Mouse (Mus musculus): ENCODE data around the gene Tmco1. TPM values are rescaled to one million over a fixed set of nuclear protein-coding genes. Genes with fewer than 3 reads are reported as not detected.

The Tmco1 gene
- polyA plus RNA-seq, 1 experiment, result 43.7 TPM

GRCm38 (mm10) chr1:167306451-167307240, 1.5 kb upstream of the Tmco1 start:
- no peaks in the 10 kb centered on the region for H3K9me3 ChIP-seq (replicated peaks; ENCODE audit: control insufficient read depth, insufficient read depth, low read length, poor library complexity, severe bottlenecking)
- H3K9ac ChIP-seq (ENCODE audit: low read depth, poor library complexity, severe bottlenecking), result peak overlapping the region; percentile 96
- H3K27me3 ChIP-seq (ENCODE audit: control insufficient read depth, insufficient read depth, low read length, poor library complexity, severe bottlenecking), result no peaks in the 10 kb centered on the region
- no peak overlapping the region for H3K4me3 ChIP-seq (ENCODE audit: low read depth, low read length)
- no peaks in the 10 kb centered on the region for H3K36me3 ChIP-seq (ENCODE audit: control insufficient read depth, insufficient read depth, low read length, poor library complexity, severe bottlenecking)
- H3K4me1 ChIP-seq (ENCODE audit: control insufficient read depth, insufficient read depth, low read length), result peaks cover 2% of the 10 kb centered on the region
- TF ChIP-seq CTCF (IDR thresholded peaks at IDR 0.05; ENCODE audit: low read depth, low read length), result peak; percentile 66
- no peak for TF ChIP-seq POLR2A (IDR thresholded peaks at IDR 0.05; ENCODE audit: insufficient read depth, low read length)
- no peak for TF ChIP-seq EP300 (IDR thresholded peaks at IDR 0.05; ENCODE audit: insufficient read depth, low read depth, low read length)
- no peak overlapping the region for H3K27ac ChIP-seq (ENCODE audit: insufficient read depth, low read length)

GRCm38 (mm10) chr1:167307674-167308073, 504 bp upstream of the Tmco1 start:
- H3K9ac ChIP-seq (ENCODE audit: low read depth, poor library complexity, severe bottlenecking), result peak overlapping the region; percentile 96
- H3K36me3 ChIP-seq (ENCODE audit: control insufficient read depth, insufficient read depth, low read length, poor library complexity, severe bottlenecking), result no peaks in the 10 kb centered on the region
- peaks cover 2% of the 10 kb centered on the region for H3K4me1 ChIP-seq (ENCODE audit: control insufficient read depth, insufficient read depth, low read length)
- no peaks in the 10 kb centered on the region for H3K27me3 ChIP-seq (ENCODE audit: control insufficient read depth, insufficient read depth, low read length, poor library complexity, severe bottlenecking)
- H3K27ac ChIP-seq (ENCODE audit: insufficient read depth, low read length), result peak overlapping the region; percentile 80
- H3K4me3 ChIP-seq (ENCODE audit: low read depth, low read length), result peak overlapping the region; percentile 79
- TF ChIP-seq EP300 (IDR thresholded peaks at IDR 0.05; ENCODE audit: insufficient read depth, low read depth, low read length) (no peak), POLR2A (IDR thresholded peaks at IDR 0.05; ENCODE audit: insufficient read depth, low read length) (no peak), CTCF (IDR thresholded peaks at IDR 0.05; ENCODE audit: low read depth, low read length) (no peak)
- H3K9me3 ChIP-seq (replicated peaks; ENCODE audit: control insufficient read depth, insufficient read depth, low read length, poor library complexity, severe bottlenecking), result no peaks in the 10 kb centered on the region

- no peak overlapping the region for H3K4me3 ChIP-seq (ENCODE audit: low read depth, low read length)
- H3K27me3 ChIP-seq (ENCODE audit: control insufficient read depth, insufficient read depth, low read length, poor library complexity, severe bottlenecking), result no peaks in the 10 kb centered on the region
- H3K27ac ChIP-seq (ENCODE audit: insufficient read depth, low read length), result no peak overlapping the region
- H3K4me1 ChIP-seq (ENCODE audit: control insufficient read depth, insufficient read depth, low read length), result no peaks in the 10 kb centered on the region
- H3K9ac ChIP-seq (ENCODE audit: low read depth, poor library complexity, severe bottlenecking), result no peak overlapping the region
- no peaks in the 10 kb centered on the region for H3K9me3 ChIP-seq (replicated peaks; ENCODE audit: control insufficient read depth, insufficient read depth, low read length, poor library complexity, severe bottlenecking)
- peaks cover 2% of the 10 kb centered on the region; the same call in 1 of the 2 replicates for H3K36me3 ChIP-seq (ENCODE audit: control insufficient read depth, insufficient read depth, low read length, poor library complexity, severe bottlenecking)
- TF ChIP-seq POLR2A (IDR thresholded peaks at IDR 0.05; ENCODE audit: insufficient read depth, low read length), result no peak
- TF ChIP-seq CTCF (IDR thresholded peaks at IDR 0.05; ENCODE audit: low read depth, low read length), result no peak
- no peak for TF ChIP-seq EP300 (IDR thresholded peaks at IDR 0.05; ENCODE audit: insufficient read depth, low read depth, low read length)
Measured at GRCm38 (mm10) chr1:167312367-167312766, 4.2 kb downstream of the Tmco1 start.

- no peaks in the 10 kb centered on the region for H3K9me3 ChIP-seq (replicated peaks; ENCODE audit: control insufficient read depth, insufficient read depth, low read length, poor library complexity, severe bottlenecking)
- no peak overlapping the region for H3K9ac ChIP-seq (ENCODE audit: low read depth, poor library complexity, severe bottlenecking)
- peaks cover 2% of the 10 kb centered on the region; the same call in 1 of the 2 replicates for H3K36me3 ChIP-seq (ENCODE audit: control insufficient read depth, insufficient read depth, low read length, poor library complexity, severe bottlenecking)
Measured at GRCm38 (mm10) chr1:167313220-167313619, 5.0 kb downstream of the Tmco1 start.

GRCm38 (mm10) chr1:167321691-167322090, 13.5 kb downstream of the Tmco1 start:
- Histone ChIP-seq H3K27me3 (ENCODE audit: control insufficient read depth, insufficient read depth, low read length, poor library complexity, severe bottlenecking) (no peaks in the 10 kb centered on the region), H3K9ac (ENCODE audit: low read depth, poor library complexity, severe bottlenecking) (no peak overlapping the region), H3K9me3 (replicated peaks; ENCODE audit: control insufficient read depth, insufficient read depth, low read length, poor library complexity, severe bottlenecking) (no peaks in the 10 kb centered on the region), H3K36me3 (ENCODE audit: control insufficient read depth, insufficient read depth, low read length, poor library complexity, severe bottlenecking) (peaks cover 30% of the 10 kb centered on the region), H3K27ac (ENCODE audit: insufficient read depth, low read length) (no peak overlapping the region), H3K4me3 (ENCODE audit: low read depth, low read length) (no peak overlapping the region), H3K4me1 (ENCODE audit: control insufficient read depth, insufficient read depth, low read length) (no peaks in the 10 kb centered on the region)
- TF ChIP-seq EP300 (IDR thresholded peaks at IDR 0.05; ENCODE audit: insufficient read depth, low read depth, low read length) (no peak), POLR2A (IDR thresholded peaks at IDR 0.05; ENCODE audit: insufficient read depth, low read length) (no peak), CTCF (IDR thresholded peaks at IDR 0.05; ENCODE audit: low read depth, low read length) (no peak)

More at GRCm38 (mm10) chr1:167313220-167313619, 5.0 kb downstream of the Tmco1 start:
- peak; percentile 33 for TF ChIP-seq CTCF (IDR thresholded peaks at IDR 0.05; ENCODE audit: low read depth, low read length)
- no peak for TF ChIP-seq EP300 (IDR thresholded peaks at IDR 0.05; ENCODE audit: insufficient read depth, low read depth, low read length)
- no peaks in the 10 kb centered on the region for H3K4me1 ChIP-seq (ENCODE audit: control insufficient read depth, insufficient read depth, low read length)
- H3K4me3 ChIP-seq (ENCODE audit: low read depth, low read length), result no peak overlapping the region
- H3K27ac ChIP-seq (ENCODE audit: insufficient read depth, low read length), result no peak overlapping the region
- no peaks in the 10 kb centered on the region for H3K27me3 ChIP-seq (ENCODE audit: control insufficient read depth, insufficient read depth, low read length, poor library complexity, severe bottlenecking)

- Histone ChIP-seq H3K4me1 (ENCODE audit: control insufficient read depth, insufficient read depth, low read length) (no peaks in the 10 kb centered on the region), H3K27ac (ENCODE audit: insufficient read depth, low read length) (no peak overlapping the region), H3K9me3 (replicated peaks; ENCODE audit: control insufficient read depth, insufficient read depth, low read length, poor library complexity, severe bottlenecking) (no peaks in the 10 kb centered on the region), H3K9ac (ENCODE audit: low read depth, poor library complexity, severe bottlenecking) (no peak overlapping the region), H3K4me3 (ENCODE audit: low read depth, low read length) (no peak overlapping the region), H3K36me3 (ENCODE audit: control insufficient read depth, insufficient read depth, low read length, poor library complexity, severe bottlenecking) (peaks cover 19% of the 10 kb centered on the region), H3K27me3 (ENCODE audit: control insufficient read depth, insufficient read depth, low read length, poor library complexity, severe bottlenecking) (no peaks in the 10 kb centered on the region)
- no peak for TF ChIP-seq POLR2A (IDR thresholded peaks at IDR 0.05; ENCODE audit: insufficient read depth, low read length)
- TF ChIP-seq CTCF (IDR thresholded peaks at IDR 0.05; ENCODE audit: low read depth, low read length), result no peak
- TF ChIP-seq EP300 (IDR thresholded peaks at IDR 0.05; ENCODE audit: insufficient read depth, low read depth, low read length), result no peak
Measured at GRCm38 (mm10) chr1:167328776-167329175, 20.6 kb downstream of the Tmco1 start.

All from ES-Bruce4 (cell line).